Mouse (Mus musculus): Measurements from ENCODE around the gene Rsad1. TPM values are rescaled to one million over a fixed set of nuclear protein-coding genes. Genes with fewer than 3 reads are reported as not detected.

The Rsad1 gene
- polyA plus RNA-seq (2014; fragmentation: Illumina TruSeq; extraction: RNeasy Lipid Tissue Mini Kit (QIAGEN cat#74804); ENCODE audit: low replicate concordance): 7.1 TPM

GRCm38 (mm10) chr11:94548888-94549690 lies at the start of gene Rsad1:
Rsad1 (minus strand) TSS chr11:94549255.

GRCm38 (mm10) chr11:94564437-94565150 lies 15.5 kb upstream of the Rsad1 start, which contains the start of gene Chad:
Chad (plus strand) TSS chr11:94565047.

GRCm38 (mm10) chr11:94521219-94521843 lies 27.7 kb downstream of the Rsad1 start, which contains the start of gene Mycbpap:
Mycbpap (minus strand) TSS chr11:94521742.

GRCm38 (mm10) chr11:94499661-94500152 lies 49.3 kb downstream of the Rsad1 start, which contains the start of gene Epn3:
Epn3 (minus strand) TSS chr11:94499974.

Other genes starting within 250 kb of the Rsad1 start
- gene Luc7l3, start 227.3 kb downstream of the Rsad1 start, polyA plus RNA-seq (2014; fragmentation: Illumina TruSeq; extraction: RNeasy Lipid Tissue Mini Kit (QIAGEN cat#74804); ENCODE audit: low replicate concordance): 291 TPM
- 53.3 TPM for gene Ankrd40, start 221.3 kb downstream of the Rsad1 start, polyA plus RNA-seq (2014; fragmentation: Illumina TruSeq; extraction: RNeasy Lipid Tissue Mini Kit (QIAGEN cat#74804); ENCODE audit: low replicate concordance)
- gene Abcc3, start 156.3 kb downstream of the Rsad1 start, polyA plus RNA-seq (2014; fragmentation: Illumina TruSeq; extraction: RNeasy Lipid Tissue Mini Kit (QIAGEN cat#74804); ENCODE audit: low replicate concordance): 7.3 TPM
- gene Cacna1g, start 75.1 kb downstream of the Rsad1 start, polyA plus RNA-seq (2014; fragmentation: Illumina TruSeq; extraction: RNeasy Lipid Tissue Mini Kit (QIAGEN cat#74804); ENCODE audit: low replicate concordance): not detected
- gene Spata20, start 63.1 kb downstream of the Rsad1 start, polyA plus RNA-seq (2014; fragmentation: Illumina TruSeq; extraction: RNeasy Lipid Tissue Mini Kit (QIAGEN cat#74804); ENCODE audit: low replicate concordance): not detected
- gene Epn3, start 49.3 kb downstream of the Rsad1 start, polyA plus RNA-seq (2014; fragmentation: Illumina TruSeq; extraction: RNeasy Lipid Tissue Mini Kit (QIAGEN cat#74804); ENCODE audit: low replicate concordance): 0.22 TPM
- 1.2 TPM for gene Mycbpap, start 27.5 kb downstream of the Rsad1 start, polyA plus RNA-seq (2014; fragmentation: Illumina TruSeq; extraction: RNeasy Lipid Tissue Mini Kit (QIAGEN cat#74804); ENCODE audit: low replicate concordance)
- gene Chad, start 15.8 kb upstream of the Rsad1 start, polyA plus RNA-seq (2014; fragmentation: Illumina TruSeq; extraction: RNeasy Lipid Tissue Mini Kit (QIAGEN cat#74804); ENCODE audit: low replicate concordance): not detected
- 34.1 TPM for gene Acsf2, start 52.6 kb upstream of the Rsad1 start, polyA plus RNA-seq (2014; fragmentation: Illumina TruSeq; extraction: RNeasy Lipid Tissue Mini Kit (QIAGEN cat#74804); ENCODE audit: low replicate concordance)
- gene Lrrc59, start 80.5 kb upstream of the Rsad1 start, polyA plus RNA-seq (2014; fragmentation: Illumina TruSeq; extraction: RNeasy Lipid Tissue Mini Kit (QIAGEN cat#74804); ENCODE audit: low replicate concordance): 150 TPM
- 17.1 TPM for gene Mrpl27, start 104.5 kb upstream of the Rsad1 start, polyA plus RNA-seq (2014; fragmentation: Illumina TruSeq; extraction: RNeasy Lipid Tissue Mini Kit (QIAGEN cat#74804); ENCODE audit: low replicate concordance)
- gene Eme1, start 104.7 kb upstream of the Rsad1 start, polyA plus RNA-seq (2014; fragmentation: Illumina TruSeq; extraction: RNeasy Lipid Tissue Mini Kit (QIAGEN cat#74804); ENCODE audit: low replicate concordance): not detected
- gene Xylt2, start 128.3 kb upstream of the Rsad1 start, polyA plus RNA-seq (2014; fragmentation: Illumina TruSeq; extraction: RNeasy Lipid Tissue Mini Kit (QIAGEN cat#74804); ENCODE audit: low replicate concordance): not detected
- not detected for gene Gm11541, start 155.2 kb upstream of the Rsad1 start, polyA plus RNA-seq (2014; fragmentation: Illumina TruSeq; extraction: RNeasy Lipid Tissue Mini Kit (QIAGEN cat#74804); ENCODE audit: low replicate concordance)
- gene Cdc34b, start 192.5 kb upstream of the Rsad1 start, polyA plus RNA-seq (2014; fragmentation: Illumina TruSeq; extraction: RNeasy Lipid Tissue Mini Kit (QIAGEN cat#74804); ENCODE audit: low replicate concordance): not detected
- gene Tmem92, start 233.4 kb upstream of the Rsad1 start, polyA plus RNA-seq (2014; fragmentation: Illumina TruSeq; extraction: RNeasy Lipid Tissue Mini Kit (QIAGEN cat#74804); ENCODE audit: low replicate concordance): not detected